Mouse (Mus musculus): ENCODE results near the gene Aak1.

The Aak1 gene

GRCm38 (mm10) chr6:86848915-86849644, at the start of gene Aak1:
Aak1 (plus strand) TSS chr6:86849517.
- peak; percentile 79 to 86 for DNase-seq (ENCODE audit: low spot score in 2 of 2)

- DNase-seq (ENCODE audit: low spot score in 2 of 2) = no peak
Observed at GRCm38 (mm10) chr6:86800467-86800866, 48.9 kb upstream of the Aak1 start.

DNA sequence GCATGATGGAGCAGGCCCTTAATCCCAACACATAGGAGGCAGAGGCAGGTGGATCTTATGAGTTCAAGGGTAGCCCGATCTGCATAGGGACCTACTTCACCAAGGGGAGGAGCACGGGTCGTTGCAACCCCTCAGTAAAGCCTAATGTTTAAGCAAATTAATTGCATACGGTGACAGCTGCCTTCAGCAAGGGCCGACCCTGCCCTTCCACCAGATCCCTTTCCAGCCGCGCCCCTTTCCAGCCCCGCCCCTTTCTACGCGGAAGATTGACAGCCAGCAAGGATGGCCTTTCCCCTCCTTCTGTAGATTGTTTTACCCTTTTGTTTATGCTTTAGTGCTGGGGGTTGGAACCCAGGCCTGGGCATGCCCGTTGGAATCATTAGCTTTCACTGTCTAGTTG, 47.9 kb upstream of the Aak1 start:
- no peak for DNase-seq (ENCODE audit: low spot score in 2 of 2)

DNA sequence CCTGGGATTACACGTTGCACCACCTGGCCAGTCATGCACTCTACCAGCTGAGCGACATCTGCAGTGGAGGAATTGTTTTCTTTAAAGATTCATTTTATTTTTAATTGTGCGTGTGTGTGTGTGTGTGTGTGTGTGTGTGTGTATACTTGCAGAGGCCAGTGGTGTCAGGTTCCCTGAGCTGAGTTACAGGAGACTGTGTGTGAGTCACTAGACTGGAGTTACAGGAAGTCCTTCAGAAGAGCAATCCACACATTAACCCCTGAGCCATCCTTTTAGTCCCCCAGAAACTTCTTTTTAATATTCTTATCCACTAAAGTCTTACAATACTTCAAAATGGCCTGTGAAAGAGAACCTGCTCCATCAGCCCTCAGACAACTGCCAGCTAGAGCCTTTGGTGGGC, 44.7 kb upstream of the Aak1 start:
- DNase-seq (ENCODE audit: low spot score in 2 of 2) = no peak

GRCm38 (mm10) chr6:86806455-86807086, 42.7 kb upstream of the Aak1 start:
- peak; percentile 49 to 79 for DNase-seq (ENCODE audit: low spot score in 2 of 2)

- no peak for DNase-seq (ENCODE audit: low spot score in 2 of 2)
Observed at GRCm38 (mm10) chr6:86812919-86813318, 36.4 kb upstream of the Aak1 start.

GRCm38 (mm10) chr6:86813341-86813740, 36.0 kb upstream of the Aak1 start:
- peak in 1 of 2 experiments; percentile 35 for DNase-seq (ENCODE audit: low spot score in 2 of 2)

- no peak for DNase-seq (ENCODE audit: low spot score in 2 of 2)
Observed at GRCm38 (mm10) chr6:86814926-86815325, 34.4 kb upstream of the Aak1 start.

DNA sequence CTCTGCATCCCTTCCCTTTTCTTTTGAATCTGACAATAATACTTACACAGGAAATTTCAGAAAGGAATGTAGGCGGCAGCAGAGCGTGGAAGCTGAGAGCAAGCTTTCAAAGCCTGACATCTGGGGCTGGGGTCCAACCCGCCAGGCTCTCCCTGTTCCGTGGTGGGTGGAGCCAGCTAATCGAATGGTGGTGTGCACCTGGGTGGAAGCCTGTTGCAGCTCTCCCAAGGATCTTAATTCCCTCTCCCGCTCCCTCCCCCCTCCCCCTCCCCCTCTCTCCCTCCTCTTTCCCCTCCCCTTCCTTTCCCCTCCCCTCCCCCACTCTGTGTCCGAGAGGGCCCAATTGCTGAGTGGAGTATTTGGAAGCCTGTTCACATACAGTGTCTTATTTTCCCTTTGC, 33.9 kb upstream of the Aak1 start:
- DNase-seq (ENCODE audit: low spot score in 2 of 2) = no peak

DNA sequence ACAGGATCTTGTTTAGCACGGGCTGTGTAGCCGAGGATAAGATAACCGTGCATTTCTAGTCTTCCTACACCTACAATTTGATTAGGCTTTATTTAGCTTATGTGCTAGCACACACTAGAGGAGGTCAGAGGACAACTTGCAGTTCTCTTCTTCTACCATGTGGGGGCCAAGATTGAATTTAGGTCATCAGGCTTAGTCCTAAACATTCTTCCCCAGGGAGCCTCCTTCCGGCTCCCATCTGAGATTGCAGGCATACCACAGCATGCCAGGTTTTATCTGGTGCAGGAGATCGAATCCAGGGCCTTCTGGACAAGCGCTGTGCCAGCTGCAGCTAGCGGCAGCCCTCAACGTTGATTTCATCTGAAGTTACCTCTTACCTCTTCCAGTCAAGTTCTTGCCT, 32.7 kb upstream of the Aak1 start:
- DNase-seq (ENCODE audit: low spot score in 2 of 2) = no peak

DNA sequence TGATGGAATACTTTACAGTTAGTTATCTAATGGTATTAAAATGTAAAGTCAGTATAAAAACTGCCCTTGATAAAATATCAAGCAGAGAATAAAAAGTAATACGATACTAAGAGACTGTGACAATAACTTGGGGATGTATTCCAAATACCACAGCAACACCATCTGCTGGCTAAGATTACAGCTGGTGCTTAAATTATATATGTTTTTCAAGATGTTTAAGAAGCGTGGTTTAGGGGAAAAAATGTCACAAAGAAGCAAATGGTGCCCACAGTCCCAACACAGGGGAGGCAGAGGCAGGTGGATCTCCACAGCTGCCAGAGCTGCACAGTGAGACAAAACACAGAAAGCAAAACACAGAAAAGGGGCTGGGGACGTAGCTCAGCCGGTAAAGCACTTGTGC, 30.4 kb upstream of the Aak1 start:
- DNase-seq (ENCODE audit: low spot score in 2 of 2) = no peak

DNA sequence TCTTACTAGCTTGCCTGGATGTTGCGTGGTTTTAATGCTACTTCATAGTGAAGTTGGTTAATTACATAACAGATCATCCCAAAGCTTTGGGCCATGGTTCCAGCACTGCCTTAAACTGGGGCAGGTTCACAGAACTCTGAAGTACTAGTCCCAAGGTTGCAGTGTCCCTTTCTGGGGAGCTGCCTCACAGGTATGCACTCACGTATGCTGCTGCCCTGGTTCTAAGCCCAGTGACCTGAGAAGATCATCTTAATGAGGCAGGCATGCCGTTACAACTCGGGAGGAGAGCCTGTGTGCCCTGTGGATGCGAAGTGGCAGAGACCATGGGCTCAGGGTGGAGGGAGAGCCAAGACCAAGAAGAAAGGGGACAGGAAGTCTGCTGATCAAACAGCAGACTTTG, 29.4 kb upstream of the Aak1 start:
- DNase-seq (ENCODE audit: low spot score in 2 of 2) = no peak

- no peak for DNase-seq (ENCODE audit: low spot score in 2 of 2)
Observed at GRCm38 (mm10) chr6:86820690-86821089, 28.6 kb upstream of the Aak1 start.

GRCm38 (mm10) chr6:86822285-86823050, 26.8 kb upstream of the Aak1 start:
- peak; percentile 65 to 71 for DNase-seq (ENCODE audit: low spot score in 2 of 2)

GRCm38 (mm10) chr6:86823051-86823431, 26.3 kb upstream of the Aak1 start:
- DNase-seq (ENCODE audit: low spot score in 2 of 2) = no peak

DNA sequence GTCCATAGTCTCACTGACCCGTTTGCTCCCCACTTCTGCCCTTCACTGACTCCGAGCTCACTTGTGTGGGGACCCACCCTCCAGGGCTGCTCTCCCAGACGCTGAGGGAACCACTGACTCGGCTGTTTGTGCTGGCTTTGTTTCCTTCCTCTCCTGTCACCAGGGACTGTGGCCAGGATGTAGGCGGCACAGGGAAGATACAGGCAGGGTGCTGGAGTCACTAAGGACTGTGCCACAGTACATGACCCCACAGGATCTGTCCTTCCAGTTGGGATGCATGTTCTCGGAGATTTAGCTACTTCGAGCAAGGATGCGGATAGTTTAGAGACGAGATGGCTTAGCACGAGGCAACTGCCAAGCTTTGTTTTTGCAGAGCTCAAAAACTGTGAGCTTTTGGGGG, 25.5 kb upstream of the Aak1 start:
- DNase-seq (ENCODE audit: low spot score in 2 of 2) = no peak

DNA sequence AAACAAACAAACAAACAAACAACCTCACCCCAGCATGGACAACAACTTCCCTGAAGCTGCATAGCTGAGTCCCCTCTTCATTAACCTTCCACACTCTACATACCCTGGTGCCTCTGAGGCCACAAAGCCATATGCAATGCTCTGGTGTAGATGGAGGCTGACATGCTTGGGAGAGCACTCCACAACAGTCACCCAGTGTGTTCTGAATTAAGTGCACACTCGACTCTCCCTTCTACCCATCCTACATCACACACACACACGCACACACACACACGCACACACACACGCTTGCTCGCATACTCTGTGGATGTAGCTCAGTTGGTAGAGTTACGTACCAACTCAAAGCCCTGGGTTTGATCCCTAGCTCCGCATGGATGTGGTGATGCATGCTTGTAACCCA, 24.9 kb upstream of the Aak1 start:
- no peak for DNase-seq (ENCODE audit: low spot score in 2 of 2)

DNA sequence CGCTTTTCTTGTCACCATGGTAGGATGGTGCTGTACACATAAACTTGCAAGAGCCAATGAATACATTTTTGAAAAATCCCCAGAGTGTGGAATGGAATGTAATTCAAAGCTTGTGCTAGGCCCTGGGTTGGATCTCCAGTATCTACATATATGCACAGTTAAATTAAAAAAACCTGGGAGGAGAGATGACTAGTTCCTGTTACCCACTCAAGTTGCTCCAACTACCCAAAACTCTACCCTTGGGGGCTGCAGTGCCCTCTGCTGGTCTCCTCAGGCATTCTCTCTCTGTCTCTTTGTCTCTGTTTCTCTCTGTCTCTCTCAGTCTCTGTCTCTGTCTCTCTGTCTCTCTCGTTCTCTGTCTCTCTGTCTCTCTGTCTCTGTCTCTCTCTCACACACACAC, 21.9 kb upstream of the Aak1 start:
- DNase-seq (ENCODE audit: low spot score in 2 of 2) = no peak

- no peak for DNase-seq (ENCODE audit: low spot score in 2 of 2)
Observed at GRCm38 (mm10) chr6:86829768-86830167, 19.5 kb upstream of the Aak1 start.

DNA sequence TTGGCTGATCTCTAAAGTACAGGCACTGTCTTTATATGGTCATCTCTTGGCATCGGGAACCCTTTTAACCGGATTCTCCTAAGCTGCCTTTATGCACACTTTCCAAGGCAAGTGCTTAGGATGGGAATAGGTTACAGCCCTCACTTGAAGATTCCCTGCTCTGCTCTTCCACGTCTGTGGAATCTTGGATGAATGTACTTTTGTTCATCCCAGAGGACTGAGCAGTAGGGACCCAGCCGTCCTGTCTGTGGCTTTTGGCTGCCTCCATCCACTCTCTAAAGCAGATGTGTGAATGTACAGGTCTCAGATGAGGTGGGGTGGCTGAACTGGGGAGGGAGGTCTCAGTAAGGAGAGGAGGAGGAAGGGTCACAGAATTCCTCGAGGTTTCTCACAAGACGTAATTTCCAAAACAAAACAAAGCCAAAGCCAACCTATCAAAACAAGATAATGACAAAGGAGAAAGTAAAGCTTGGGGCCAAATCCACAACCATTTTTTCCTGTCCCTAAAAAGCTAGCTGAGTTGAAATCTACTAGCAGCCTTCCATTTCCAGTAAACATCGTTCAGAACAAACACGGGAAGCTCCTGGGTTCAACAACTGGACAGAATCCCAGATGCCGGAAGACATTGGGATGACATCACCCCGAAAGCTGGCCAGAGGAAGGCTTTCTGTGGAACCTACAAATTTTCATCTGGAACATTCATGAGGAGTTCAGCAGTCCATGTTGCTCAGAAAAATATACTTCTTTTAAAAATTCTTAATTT, 18.4 kb upstream of the Aak1 start:
- DNase-seq (ENCODE audit: low spot score in 2 of 2) = no peak

DNA sequence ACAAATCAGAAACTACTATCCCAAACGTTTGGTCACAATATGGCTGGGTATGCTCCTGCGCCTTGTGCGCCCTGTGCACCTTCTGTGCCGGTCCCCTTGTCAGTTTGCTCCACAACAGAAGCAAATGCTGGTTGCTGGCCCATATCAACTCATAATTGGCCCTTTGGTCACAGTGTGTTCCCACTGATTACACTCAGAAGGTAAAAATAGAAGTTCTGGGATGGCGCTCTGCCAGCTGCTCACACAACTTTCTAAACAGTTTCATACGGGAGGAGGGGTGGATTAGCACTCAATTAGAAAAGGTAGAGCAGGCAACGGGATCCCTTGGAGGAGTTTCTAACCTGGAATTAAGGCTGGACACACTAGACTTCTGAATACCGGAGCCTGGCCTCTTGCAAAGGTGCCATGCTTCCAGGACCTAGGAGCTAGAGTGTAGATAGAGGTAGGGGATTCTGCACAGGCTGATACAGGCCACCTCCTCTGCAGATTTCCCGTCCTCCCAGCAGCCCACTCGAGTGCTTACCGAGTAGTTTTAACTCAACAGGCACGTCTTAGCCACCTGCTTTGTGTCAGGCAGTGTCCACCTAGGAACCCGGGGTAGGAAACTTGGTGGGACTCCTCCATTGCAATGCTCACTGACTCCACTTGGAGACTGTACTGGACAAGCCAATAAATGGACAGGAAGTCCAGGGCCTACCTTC, 16.4 kb upstream of the Aak1 start:
- DNase-seq (ENCODE audit: low spot score in 2 of 2) = no peak

GRCm38 (mm10) chr6:86839089-86839488, 10.2 kb upstream of the Aak1 start:
- no peak for DNase-seq (ENCODE audit: low spot score in 2 of 2)
